Mouse (Mus musculus): Measurements from ENCODE around the gene Adgrg7. TPM values are rescaled to one million over a fixed set of nuclear protein-coding genes. Genes with fewer than 3 reads are reported as not detected.
A peak's percentile ranks its signal among the peaks of the same experiment; 100 is the strongest.

Gene Adgrg7
- polyA plus RNA-seq (2015; fragmentation: Nextera tagmentation; extraction: Ambion mirVana): 0.24 and 0.81 TPM in 2 replicates

DNA sequence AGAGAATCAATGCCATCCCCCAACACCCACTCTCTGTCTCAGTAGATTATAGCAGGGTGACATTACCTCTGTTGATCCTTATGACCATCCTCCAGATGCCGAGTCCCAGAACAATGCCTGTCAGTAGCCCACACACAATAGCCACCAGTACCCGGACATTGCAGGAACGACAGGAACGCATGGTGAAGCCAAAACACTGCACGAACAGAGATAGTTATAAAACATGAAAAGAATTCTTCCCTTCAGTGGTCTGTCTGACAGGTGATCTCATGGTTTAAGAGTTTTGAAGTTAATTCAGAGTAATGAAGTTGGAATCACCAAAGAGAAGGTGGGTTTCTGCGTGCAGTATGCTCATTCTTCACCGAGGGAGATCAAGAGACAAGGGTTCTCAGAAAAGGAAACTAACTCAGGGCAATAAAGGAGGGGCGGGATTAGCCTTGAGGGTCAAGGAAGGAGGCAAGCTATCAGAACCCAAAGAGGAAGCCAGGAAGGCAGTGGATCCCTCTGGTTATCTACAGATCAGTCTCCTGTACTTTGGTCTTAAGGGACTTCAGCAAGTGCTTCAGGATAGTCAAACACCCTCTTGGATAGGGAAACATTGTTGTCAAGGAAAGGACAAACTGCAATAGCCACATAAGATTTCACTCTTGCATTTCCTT is at the start of gene Adgrg7:
Adgrg7 (minus strand) TSS at position 375 of the 659 bp plus-strand sequence.
- Histone ChIP-seq H3K27me3 (replicated peaks) (no peaks in the 10 kb centered on the region), H3K4me1 (no peaks in the 10 kb centered on the region), H3K9ac (no peak within 1 kb of the TSS), H3K27ac (no peak within 1 kb of the TSS), H3K4me3 (replicated peaks) (no peak within 1 kb of the TSS), H3K4me2 (no peak within 1 kb of the TSS), H3K36me3 (no peaks in the 10 kb centered on the region), H3K9me3 (no peaks in the 10 kb centered on the region)
- ATAC-seq (ENCODE audit: insufficient read depth, low FRiP score, low read depth): no peak
- WGBS: 67% methylated on average over 8 of the region's 8 CpGs

DNA sequence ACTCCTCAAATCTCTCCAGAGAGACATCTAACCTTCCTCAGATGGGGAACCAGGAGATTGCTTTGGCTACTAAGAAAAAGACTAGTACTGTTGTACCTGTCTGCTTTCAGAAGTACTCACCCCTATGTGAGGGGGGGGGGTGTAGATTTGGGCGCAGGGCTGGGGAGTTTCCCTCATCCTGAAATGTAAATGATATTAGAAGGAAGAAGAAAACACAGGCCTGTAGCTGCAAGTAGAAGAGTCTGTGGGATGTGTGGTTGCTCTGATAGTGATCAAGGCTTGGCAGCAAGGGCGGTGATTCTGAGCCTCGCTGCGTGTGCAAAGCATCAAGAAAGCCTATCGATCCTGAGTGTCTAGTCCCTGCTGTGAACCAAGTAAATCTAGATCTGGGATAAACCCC is 47.3 kb upstream of the Adgrg7 start:
- 77% methylated on average over 5 of the region's 5 CpGs for WGBS
- no peaks in the 10 kb centered on the region for H3K9me3 ChIP-seq
- no peak for ATAC-seq (ENCODE audit: insufficient read depth, low FRiP score, low read depth)

DNA sequence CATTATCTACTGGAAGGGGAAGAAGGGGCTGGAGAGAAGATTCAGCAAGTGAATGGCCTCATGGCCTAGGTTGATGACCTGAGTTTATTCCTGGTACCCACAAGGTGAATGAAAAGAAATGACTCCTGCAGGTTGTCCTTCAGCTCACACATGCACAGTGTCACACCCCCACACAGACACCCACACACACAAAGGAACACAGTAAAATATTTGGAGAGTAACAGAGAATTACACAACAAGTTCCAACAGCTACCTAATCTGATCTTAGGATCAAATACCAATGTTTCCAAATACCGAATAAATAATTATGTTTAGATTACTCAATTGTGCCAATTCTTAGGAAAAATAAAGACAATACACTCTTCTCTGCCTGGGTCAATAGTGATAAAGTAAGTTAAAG is 37.7 kb upstream of the Adgrg7 start:
- H3K9ac ChIP-seq: no peak overlapping the region
- no peaks in the 10 kb centered on the region for H3K4me1 ChIP-seq
- H3K9me3 ChIP-seq: no peaks in the 10 kb centered on the region
- H3K27me3 ChIP-seq (replicated peaks): no peaks in the 10 kb centered on the region
- H3K4me3 ChIP-seq (replicated peaks): no peak overlapping the region
- no peak for ATAC-seq (ENCODE audit: insufficient read depth, low FRiP score, low read depth)
- no peak overlapping the region for H3K27ac ChIP-seq
- WGBS: 95% methylated on average over 1 of the region's 1 CpGs
- no peak overlapping the region for H3K4me2 ChIP-seq
- no peaks in the 10 kb centered on the region for H3K36me3 ChIP-seq

More for the DNA sequence above, 47.3 kb upstream of the Adgrg7 start:
- Histone ChIP-seq H3K27me3 (replicated peaks) (no peaks in the 10 kb centered on the region), H3K4me2 (no peak overlapping the region), H3K9ac (no peak overlapping the region), H3K27ac (no peak overlapping the region), H3K36me3 (no peaks in the 10 kb centered on the region), H3K4me1 (no peaks in the 10 kb centered on the region), H3K4me3 (replicated peaks) (no peak overlapping the region)

DNA sequence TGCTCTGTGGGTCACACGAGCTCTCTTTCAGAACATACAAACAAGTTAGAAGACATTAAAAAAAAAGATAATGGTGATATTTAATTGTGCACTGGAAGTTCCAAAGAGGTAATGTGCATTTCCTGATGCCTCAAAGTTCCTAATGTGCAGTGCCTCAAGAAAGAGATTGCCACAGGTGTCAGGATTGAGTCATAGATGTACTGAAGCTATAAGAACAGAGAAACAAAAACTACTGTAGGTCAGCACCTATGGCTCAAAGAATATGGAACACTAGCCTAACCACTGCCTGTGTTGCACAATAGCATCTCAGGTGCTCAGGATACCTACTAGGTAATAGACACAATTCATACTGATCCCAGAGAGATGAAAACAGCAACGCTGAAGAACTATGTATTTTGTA is 36.3 kb upstream of the Adgrg7 start:
- no peak overlapping the region for H3K9ac ChIP-seq
- no peaks in the 10 kb centered on the region for H3K36me3 ChIP-seq
- H3K4me2 ChIP-seq: no peak overlapping the region
- no peaks in the 10 kb centered on the region for H3K4me1 ChIP-seq
- no peaks in the 10 kb centered on the region for H3K9me3 ChIP-seq
- H3K27ac ChIP-seq: no peak overlapping the region
- ATAC-seq (ENCODE audit: insufficient read depth, low FRiP score, low read depth): no peak
- H3K4me3 ChIP-seq (replicated peaks): no peak overlapping the region
- 87% methylated on average over 2 of the region's 2 CpGs for WGBS
- H3K27me3 ChIP-seq (replicated peaks): no peaks in the 10 kb centered on the region

DNA sequence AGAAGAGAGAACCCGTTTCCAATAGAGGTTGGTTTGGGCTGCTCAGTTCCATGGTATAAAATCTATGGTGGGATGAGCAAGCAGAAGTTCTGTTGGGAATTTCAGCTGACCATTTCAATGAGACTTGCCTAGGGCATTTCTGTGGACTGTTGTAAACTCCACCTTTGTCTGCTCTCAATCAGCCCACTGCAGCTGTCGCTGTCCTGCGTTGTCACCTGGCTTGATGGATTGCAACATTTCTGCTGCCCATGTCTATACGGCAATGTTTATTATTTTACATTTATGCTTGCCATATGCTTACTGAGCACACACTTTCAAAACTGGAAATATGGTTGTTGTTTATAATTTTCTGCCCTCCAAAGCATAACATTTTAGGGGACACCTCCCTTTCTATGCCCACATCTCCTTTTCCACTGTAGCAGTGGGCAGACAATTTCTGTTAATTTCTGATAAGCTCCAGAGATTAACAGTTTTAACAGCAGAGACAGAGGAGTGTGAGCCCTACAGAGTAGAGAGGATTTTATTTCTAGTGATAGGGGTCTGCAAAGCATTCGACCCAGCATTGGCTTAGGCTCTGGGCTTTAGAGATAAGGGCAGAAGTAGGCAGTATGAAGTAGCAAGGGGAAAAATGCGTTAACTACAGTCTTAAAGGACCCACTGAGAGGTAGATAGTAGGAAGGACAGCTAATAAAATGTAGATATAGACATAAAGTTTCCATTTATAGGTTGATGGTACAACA is 5.9 kb upstream of the Adgrg7 start:
- H3K36me3 ChIP-seq: no peaks in the 10 kb centered on the region
- H3K9me3 ChIP-seq: no peaks in the 10 kb centered on the region
- no peaks in the 10 kb centered on the region for H3K4me1 ChIP-seq
- 49% methylated on average over 6 of the region's 6 CpGs for WGBS
- no peak overlapping the region for H3K4me2 ChIP-seq
- no peak overlapping the region for H3K9ac ChIP-seq
- H3K27me3 ChIP-seq (replicated peaks): no peaks in the 10 kb centered on the region
- ATAC-seq (ENCODE audit: insufficient read depth, low FRiP score, low read depth): peak; percentile 70
- H3K4me3 ChIP-seq (replicated peaks): no peak overlapping the region
- H3K27ac ChIP-seq: no peak overlapping the region

DNA sequence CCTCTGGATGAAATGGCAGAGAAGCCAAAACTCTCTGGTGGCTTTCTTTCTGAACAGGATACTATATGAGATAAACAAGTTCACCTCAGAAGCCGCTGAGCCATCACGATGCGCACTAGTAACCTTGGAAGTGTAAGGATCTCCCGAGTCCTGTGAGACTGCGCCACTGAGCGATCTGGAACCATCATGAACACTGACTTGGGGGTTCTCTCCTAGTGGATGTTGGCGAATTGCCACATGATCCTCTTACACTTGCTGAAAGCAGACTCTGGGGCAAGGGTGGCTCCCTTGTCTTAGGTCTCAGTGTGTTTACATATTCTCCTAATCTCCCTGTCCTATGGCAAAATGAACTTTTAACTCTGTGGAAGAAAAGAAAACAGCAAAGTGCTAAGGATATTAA is 5.3 kb upstream of the Adgrg7 start:
- WGBS: 82% methylated on average over 7 of the region's 7 CpGs
- Histone ChIP-seq H3K4me2 (no peak overlapping the region), H3K4me3 (replicated peaks) (no peak overlapping the region), H3K9ac (no peak overlapping the region), H3K9me3 (no peaks in the 10 kb centered on the region), H3K27ac (no peak overlapping the region), H3K36me3 (no peaks in the 10 kb centered on the region), H3K4me1 (no peaks in the 10 kb centered on the region), H3K27me3 (replicated peaks) (no peaks in the 10 kb centered on the region)
- no peak for ATAC-seq (ENCODE audit: insufficient read depth, low FRiP score, low read depth)

DNA sequence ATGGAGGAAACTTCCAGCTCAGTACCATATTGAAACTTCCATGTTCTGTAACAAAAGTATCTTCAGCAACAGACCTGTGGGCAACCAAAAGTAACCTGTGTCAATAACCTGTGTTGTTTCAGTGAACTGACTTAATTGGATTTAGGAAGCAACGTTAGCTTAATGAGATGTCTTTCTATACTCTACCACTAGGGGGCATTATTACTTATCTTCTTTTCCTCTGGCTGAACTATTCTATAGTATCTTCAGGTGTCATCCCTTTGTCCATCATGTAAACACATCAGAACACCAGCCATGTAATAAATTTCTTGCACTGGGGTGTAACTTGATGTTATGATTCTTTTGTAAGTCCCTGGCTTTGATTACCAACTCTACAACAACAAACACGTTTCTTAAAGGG is 4.8 kb upstream of the Adgrg7 start:
- H3K4me2 ChIP-seq: no peak overlapping the region
- H3K4me3 ChIP-seq (replicated peaks): no peak overlapping the region
- no peak overlapping the region for H3K27ac ChIP-seq
- H3K36me3 ChIP-seq: no peaks in the 10 kb centered on the region
- no peak for ATAC-seq (ENCODE audit: insufficient read depth, low FRiP score, low read depth)
- no peak overlapping the region for H3K9ac ChIP-seq
- H3K4me1 ChIP-seq: no peaks in the 10 kb centered on the region
- no peaks in the 10 kb centered on the region for H3K9me3 ChIP-seq
- WGBS: 33% methylated on average over 2 of the region's 2 CpGs
- no peaks in the 10 kb centered on the region for H3K27me3 ChIP-seq (replicated peaks)

DNA sequence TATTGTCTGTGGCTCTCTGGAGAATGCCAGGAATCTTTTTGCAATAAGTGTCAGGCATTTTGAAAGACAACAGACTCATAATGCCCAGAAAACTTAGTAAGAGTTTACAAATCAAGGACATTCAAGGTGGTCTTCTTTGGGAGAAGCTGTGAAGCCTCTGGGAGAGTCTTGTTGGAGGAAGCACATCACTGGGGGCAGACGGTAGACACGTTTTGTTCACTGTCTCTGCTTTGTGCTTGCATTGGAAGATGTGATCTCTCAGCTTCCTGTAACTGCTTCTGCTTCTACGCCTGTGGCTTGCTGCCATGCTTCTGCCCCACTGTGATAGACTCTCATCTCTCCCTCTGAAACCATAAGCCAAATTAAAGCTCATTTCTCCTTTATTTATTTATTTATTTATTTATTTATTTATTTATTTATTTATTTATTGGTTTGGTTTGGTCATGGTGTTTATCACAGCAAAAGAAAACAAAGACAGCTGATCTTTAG is 3.9 kb upstream of the Adgrg7 start:
- WGBS: 84% methylated on average over 3 of the region's 3 CpGs
- no peaks in the 10 kb centered on the region for H3K4me1 ChIP-seq
- no peak overlapping the region for H3K4me3 ChIP-seq (replicated peaks)
- no peaks in the 10 kb centered on the region for H3K36me3 ChIP-seq
- no peak overlapping the region for H3K4me2 ChIP-seq
- no peaks in the 10 kb centered on the region for H3K9me3 ChIP-seq
- H3K27me3 ChIP-seq (replicated peaks): no peaks in the 10 kb centered on the region
- ATAC-seq (ENCODE audit: insufficient read depth, low FRiP score, low read depth): no peak
- H3K27ac ChIP-seq: no peak overlapping the region
- H3K9ac ChIP-seq: no peak overlapping the region

DNA sequence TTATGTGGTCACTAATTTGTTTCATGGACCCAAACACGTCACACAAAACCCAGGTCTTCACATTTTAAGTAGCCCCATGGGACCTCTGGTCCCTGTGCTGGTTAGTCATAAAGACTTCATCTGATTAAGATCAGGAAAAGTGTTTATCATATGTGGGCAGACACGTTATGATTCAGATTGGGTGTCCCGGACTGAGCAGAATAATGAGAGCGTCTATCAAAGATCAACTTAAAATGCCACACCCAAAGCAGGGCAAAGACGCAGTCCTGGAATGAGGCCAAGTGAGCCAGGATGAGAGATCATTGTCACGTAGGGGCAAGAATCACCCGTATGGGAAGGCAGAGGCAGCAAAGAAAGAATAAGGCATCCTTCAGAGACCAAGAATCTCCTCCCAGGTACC is 3.2 kb upstream of the Adgrg7 start:
- H3K4me1 ChIP-seq: no peaks in the 10 kb centered on the region
- H3K27ac ChIP-seq: no peak overlapping the region
- WGBS: 57% methylated on average over 7 of the region's 7 CpGs
- no peak for ATAC-seq (ENCODE audit: insufficient read depth, low FRiP score, low read depth)
- H3K27me3 ChIP-seq (replicated peaks): no peaks in the 10 kb centered on the region
- H3K36me3 ChIP-seq: no peaks in the 10 kb centered on the region
- no peak overlapping the region for H3K4me3 ChIP-seq (replicated peaks)
- H3K9me3 ChIP-seq: no peaks in the 10 kb centered on the region
- H3K9ac ChIP-seq: no peak overlapping the region
- no peak overlapping the region for H3K4me2 ChIP-seq

DNA sequence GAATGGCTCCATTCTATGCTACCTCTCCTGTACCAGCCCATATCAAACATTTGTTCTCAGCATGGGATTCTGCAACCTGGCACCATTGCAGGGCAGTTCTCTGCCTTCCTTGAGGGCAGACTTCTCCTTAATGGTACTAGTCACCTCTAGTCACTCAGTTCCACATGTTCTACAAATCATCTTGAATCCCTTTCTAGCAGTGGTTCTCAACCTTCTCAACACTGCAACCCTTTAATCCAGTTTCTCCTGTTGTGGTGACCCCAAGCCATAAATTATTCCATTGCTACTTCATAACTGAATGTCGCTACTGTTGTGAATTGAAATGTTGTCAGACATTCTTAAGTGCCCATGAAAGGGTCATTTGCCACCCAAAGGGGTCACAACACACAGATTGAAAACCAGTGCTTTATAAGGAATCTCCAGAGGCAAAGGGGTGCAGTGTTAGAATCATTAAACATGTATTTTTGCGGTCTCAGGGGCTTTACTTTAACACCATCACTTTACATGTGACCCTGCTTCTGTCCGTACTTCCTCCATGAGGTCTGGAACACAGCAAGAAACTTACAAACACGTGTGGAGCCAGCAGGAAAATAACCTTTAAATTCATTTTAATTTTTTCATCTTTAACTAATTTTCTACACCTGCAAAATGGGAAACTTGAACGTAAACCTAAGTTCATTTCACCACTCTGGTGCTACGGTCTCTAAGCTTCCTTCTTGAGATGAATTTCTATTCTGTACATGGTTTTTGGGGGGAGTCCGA is 1.1 kb downstream of the Adgrg7 start:
- Histone ChIP-seq H3K4me2 (no peak overlapping the region), H3K36me3 (no peaks in the 10 kb centered on the region), H3K4me3 (replicated peaks) (no peak overlapping the region), H3K27me3 (replicated peaks) (no peaks in the 10 kb centered on the region), H3K9me3 (no peaks in the 10 kb centered on the region), H3K27ac (no peak overlapping the region), H3K9ac (no peak overlapping the region), H3K4me1 (no peaks in the 10 kb centered on the region)
- WGBS: 86% methylated on average over 7 of the region's 7 CpGs
- no peak for ATAC-seq (ENCODE audit: insufficient read depth, low FRiP score, low read depth)

DNA sequence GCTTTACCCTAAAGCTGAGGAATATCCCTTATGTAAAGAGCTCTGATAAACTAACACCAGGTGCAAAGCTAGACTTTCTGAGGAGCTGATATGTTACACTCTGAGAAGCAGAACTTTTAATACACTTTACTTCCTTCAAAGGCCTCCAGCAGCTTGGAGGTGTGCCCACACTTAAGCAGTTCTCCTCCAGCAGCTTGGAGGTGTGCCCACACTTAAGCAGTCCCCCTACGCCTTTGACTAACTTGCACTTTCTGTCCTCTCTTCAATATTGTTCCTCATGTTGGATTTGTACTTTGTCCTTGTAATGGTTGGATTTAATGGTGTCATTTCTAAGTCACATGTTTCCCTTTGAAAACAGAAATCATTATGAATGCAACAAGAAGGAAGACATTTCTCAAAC is 1.9 kb downstream of the Adgrg7 start:
- H3K9me3 ChIP-seq: no peaks in the 10 kb centered on the region
- no peaks in the 10 kb centered on the region for H3K27me3 ChIP-seq (replicated peaks)
- H3K27ac ChIP-seq: no peak overlapping the region
- H3K9ac ChIP-seq: no peak overlapping the region
- H3K36me3 ChIP-seq: no peaks in the 10 kb centered on the region
- H3K4me3 ChIP-seq (replicated peaks): no peak overlapping the region
- ATAC-seq (ENCODE audit: insufficient read depth, low FRiP score, low read depth): no peak
- no peaks in the 10 kb centered on the region for H3K4me1 ChIP-seq
- H3K4me2 ChIP-seq: no peak overlapping the region
- WGBS: 69% methylated on average over 1 of the region's 1 CpGs

DNA sequence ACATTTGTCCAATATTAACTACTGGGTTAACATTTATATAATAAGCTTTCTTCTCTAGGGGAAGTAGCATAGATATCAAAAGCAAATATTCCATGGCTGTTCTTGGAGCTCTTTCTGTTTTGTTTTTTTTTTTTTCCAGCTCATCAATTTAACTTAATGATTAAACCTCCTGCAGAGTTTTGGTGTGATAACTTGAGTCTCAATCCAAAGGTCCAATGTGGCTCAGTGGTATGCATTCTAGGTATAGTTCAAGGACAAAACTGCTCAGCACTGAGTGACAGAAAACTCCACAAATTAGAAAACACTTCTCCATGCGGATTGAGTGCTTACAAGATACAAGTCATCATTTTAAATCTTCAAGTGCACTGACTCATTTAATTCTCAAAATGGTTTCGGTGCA is 9.7 kb downstream of the Adgrg7 start:
- no peaks in the 10 kb centered on the region for H3K36me3 ChIP-seq
- H3K27me3 ChIP-seq (replicated peaks): no peaks in the 10 kb centered on the region
- no peak for ATAC-seq (ENCODE audit: insufficient read depth, low FRiP score, low read depth)
- H3K9ac ChIP-seq: no peak overlapping the region
- H3K4me1 ChIP-seq: no peaks in the 10 kb centered on the region
- H3K4me3 ChIP-seq (replicated peaks): no peak overlapping the region
- no peak overlapping the region for H3K27ac ChIP-seq
- 85% methylated on average over 2 of the region's 2 CpGs for WGBS
- H3K4me2 ChIP-seq: no peak overlapping the region
- H3K9me3 ChIP-seq: no peaks in the 10 kb centered on the region

All from stomach, embryonic 15.5 days (tissue).